8 mouse cellular contexts compared by ENCODE assay signal in genomic region chr12:37241566-37242021, GRCm38 (mm10). TPM values are rescaled to one million over a fixed set of nuclear protein-coding genes. Genes with fewer than 3 reads are reported as not detected.
DNase-seq lines count a peak whose midpoint lies in the region; ATAC-seq and TF ChIP-seq lines count a peak whose summit lies in the region.

TSS of gene Agmo (plus strand) at chr12:37241641.

- no peak for TF ChIP-seq CTCF in lung, embryonic 14.5 days (IDR thresholded peaks at IDR 0.05; ENCODE audit: low read depth)

- 36% methylated on average over 4 of the region's 4 CpGs for WGBS in lung, embryonic 14.5 days
- 68% methylated on average over 4 of the region's 4 CpGs for WGBS in forebrain, embryonic 10.5 days

- no peak within 1 kb of the TSS for H3K4me3 ChIP-seq in lung, embryonic 14.5 days (ENCODE audit: low read depth, low read length)
- H3K4me3 ChIP-seq in forebrain, embryonic 10.5 days, result no peak within 1 kb of the TSS

- no peaks in the 10 kb centered on the region for H3K36me3 ChIP-seq in lung, embryonic 14.5 days (ENCODE audit: insufficient read depth)
- no peaks in the 10 kb centered on the region for H3K36me3 ChIP-seq in forebrain, embryonic 10.5 days (replicated peaks)

- peak; percentile 7 for DNase-seq in adrenal gland, postnatal 14 days
- no peak for DNase-seq in adrenal gland, adult 8-10 months
- peak; percentile 30 to 42 for DNase-seq in right cerebral cortex, postnatal 10 days (ENCODE audit: low spot score in 2 of 2)
- no peak for DNase-seq in right cerebral cortex, postnatal 25 days
- peak; percentile 7 for DNase-seq in kidney, postnatal 14 days
- DNase-seq in lung, embryonic 14.5 days, result peak; percentile 19
- DNase-seq in testis, postnatal 14 days (ENCODE audit: low spot score), result peak; percentile 20
- no peak for DNase-seq in forebrain, embryonic 10.5 days (ENCODE audit: extremely low spot score, low spot score)

- no peak within 1 kb of the TSS for H3K4me2 ChIP-seq in lung, embryonic 14.5 days

- no peak within 1 kb of the TSS for H3K27ac ChIP-seq in lung, embryonic 14.5 days (ENCODE audit: low read depth)
- H3K27ac ChIP-seq in forebrain, embryonic 10.5 days, result no peak within 1 kb of the TSS

- no peaks in the 10 kb centered on the region for H3K4me1 ChIP-seq in lung, embryonic 14.5 days (ENCODE audit: insufficient read depth)
- no peaks in the 10 kb centered on the region for H3K4me1 ChIP-seq in forebrain, embryonic 10.5 days

- H3K9ac ChIP-seq in lung, embryonic 14.5 days, result no peak within 1 kb of the TSS

- no peaks in the 10 kb centered on the region for H3K27me3 ChIP-seq in lung, embryonic 14.5 days (ENCODE audit: insufficient read depth, low read length)
- no peaks in the 10 kb centered on the region for H3K27me3 ChIP-seq in forebrain, embryonic 10.5 days (ENCODE audit: poor library complexity, severe bottlenecking)

- no peaks in the 10 kb centered on the region for H3K9me3 ChIP-seq in lung, embryonic 14.5 days (ENCODE audit: low read depth, low read length)
- no peaks in the 10 kb centered on the region for H3K9me3 ChIP-seq in forebrain, embryonic 10.5 days

- no peak for ATAC-seq in lung, embryonic 14.5 days (ENCODE audit: insufficient read depth)

RNA-seq across cellular contexts. Expression of gene Agmo, which starts in this region (rescaled TPM):
- 12.2 and 16.9 TPM in 2 replicates for total RNA-seq in adrenal gland, postnatal 14 days (2021)
- 1 to 10 TPM; 2.7 to 7.0 (median 4.2) TPM for total RNA-seq in adrenal gland, adult 8-10 months (2022)
- 0.24 and 0.29 TPM in 2 replicates for polyA plus RNA-seq in lung, embryonic 14.5 days (2014; fragmentation: Nextera tagmentation; extraction: Ambion mirVana)
- polyA plus RNA-seq in forebrain, embryonic 10.5 days (2016; fragmentation: Nextera tagmentation; extraction: Ambion mirVana), result 0.21 and 0.28 TPM in 2 replicates

Comparison
In these comparisons a context has a peak if more than half of its experiments do, and no peak if none do; other contexts are left out.
1. DNase-seq: peak in adrenal gland, postnatal 14 days (single experiment), right cerebral cortex, postnatal 10 days (2 of 2), kidney, postnatal 14 days (single experiment) and testis, postnatal 14 days (single experiment); none in adrenal gland, adult 8-10 months (single experiment), right cerebral cortex, postnatal 25 days (single experiment) and forebrain, embryonic 10.5 days (single experiment).
2. Peak in DNase-seq in lung, embryonic 14.5 days; RNA of the gene not detected or under 1 TPM.